Mouse (Mus musculus) heart, embryonic 15.5 days (tissue): Measurements from ENCODE around the gene Slc35c2. TPM values are rescaled to one million over a fixed set of nuclear protein-coding genes. Genes with fewer than 3 reads are reported as not detected.

Source experiments
- ATAC-seq: fragments of 200-750 bp; cut with Nextera tagmentation; replicated peaks from 2 replicates; pipeline ENCODE4 v1.8.0; 2017; ENCODE audit warnings: low read depth, moderate TSS enrichment; ENCODE audit not compliant: insufficient number of reproducible peaks, insufficient read depth, low FRiP score
- H3K27ac ChIP-seq: fragments of 300-500 bp; sonication (generic); 2 replicates; pipeline ENCODE4 v1.5.1; 2015; ENCODE audit warnings: mild to moderate bottlenecking, inconsistent platforms
- H3K27me3 ChIP-seq: fragments of 300-500 bp; sonication (generic); 2 replicates; pipeline ENCODE4 v1.6.1; 2015; ENCODE audit warnings: inconsistent platforms
- H3K36me3 ChIP-seq: fragments of 300-500 bp; sonication (generic); 2 replicates; pipeline ENCODE4 v1.6.1; 2015; ENCODE audit warnings: mild to moderate bottlenecking, inconsistent platforms
- H3K4me1 ChIP-seq: fragments of 300-500 bp; sonication (generic); replicated peaks from 2 replicates; pipeline ENCODE4 v1.6.1; 2015; ENCODE audit warnings: inconsistent platforms
- H3K4me2 ChIP-seq: fragments of 300-500 bp; sonication (generic); 2 replicates; pipeline ENCODE4 v1.6.1; 2015; ENCODE audit warnings: inconsistent platforms, mild to moderate bottlenecking, moderate library complexity
- H3K4me3 ChIP-seq: fragments of 300-500 bp; sonication (generic); 2 replicates; pipeline ENCODE4 v1.5.1; 2015; ENCODE audit warnings: mild to moderate bottlenecking, inconsistent platforms
- H3K9ac ChIP-seq: fragments of 300-500 bp; sonication (generic); 2 replicates; pipeline ENCODE4 v1.6.1; 2015; ENCODE audit warnings: mild to moderate bottlenecking, inconsistent platforms
- H3K9me3 ChIP-seq: fragments of 300-500 bp; sonication (generic); replicated peaks from 2 replicates; pipeline ENCODE4 v1.6.1; 2016; ENCODE audit warnings: inconsistent platforms
- WGBS: fragments of 180-500 bp; shearing (Covaris S2); methylation state at CpG from one replicate; pipeline ENCODE4 v1.1.7; 2015; ENCODE audit warnings: mixed read lengths; 5-methylcytosine and 5-hydroxymethylcytosine counted together
- polyA plus RNA-seq: library from polyadenylated mRNA; unstranded; fragments of >200 nt; fragmentation: Nextera tagmentation; extraction: Ambion mirVana; gene quantifications from 2 replicates; pipeline ENCODE4 v1.2.1, GENCODE M21; 2015

Gene Slc35c2
- polyA plus RNA-seq, 1 experiment from 2014 or later: 32.1 TPM

GRCm38 (mm10) chr2:165234291-165234612, 53.4 kb downstream of the Slc35c2 start:
- Histone ChIP-seq H3K4me3 (peak overlapping the region; percentile 59), H3K9me3 (no peaks in the 10 kb centered on the region), H3K27me3 (peaks cover 98% of the 10 kb centered on the region), H3K36me3 (no peaks in the 10 kb centered on the region), H3K4me1 (peaks cover 20% of the 10 kb centered on the region), H3K4me2 (peak overlapping the region; percentile 98), H3K27ac (no peak overlapping the region), H3K9ac (peak overlapping the region; percentile 54)
- WGBS: 1% methylated on average over 40 of the region's 41 CpGs
- peak; percentile 29; the same call in 1 of the 2 replicates for ATAC-seq

- no peak overlapping the region for H3K27ac ChIP-seq
- H3K4me1 ChIP-seq: peaks cover 20% of the 10 kb centered on the region
- peak overlapping the region; percentile 54 for H3K9ac ChIP-seq
- no peaks in the 10 kb centered on the region for H3K9me3 ChIP-seq
- 0 out of 2 replicates have a peak, but pooled peaks have one; percentile 3 for ATAC-seq
- H3K36me3 ChIP-seq: no peaks in the 10 kb centered on the region
- H3K4me2 ChIP-seq: peak overlapping the region; percentile 98
- WGBS: 1% methylated on average over 80 of the region's 82 CpGs
- H3K4me3 ChIP-seq: peak overlapping the region; percentile 59
- peaks cover 98% of the 10 kb centered on the region for H3K27me3 ChIP-seq
Measured at GRCm38 (mm10) chr2:165233491-165234290, 54.0 kb downstream of the Slc35c2 start.

- no peaks in the 10 kb centered on the region for H3K36me3 ChIP-seq
- H3K27me3 ChIP-seq: peaks cover 98% of the 10 kb centered on the region
- no peak overlapping the region for H3K4me3 ChIP-seq
- no peak overlapping the region for H3K4me2 ChIP-seq
- H3K9ac ChIP-seq: no peak overlapping the region
- H3K4me1 ChIP-seq: peaks cover 8% of the 10 kb centered on the region
- H3K9me3 ChIP-seq: no peaks in the 10 kb centered on the region
- no peak overlapping the region for H3K27ac ChIP-seq
- 81% methylated on average over 11 of the region's 11 CpGs for WGBS
- ATAC-seq: no peak
Measured at GRCm38 (mm10) chr2:165229050-165229449, 58.6 kb downstream of the Slc35c2 start.

Other genes starting within 250 kb of the Slc35c2 start
- gene Cd40, start 232.2 kb downstream of the Slc35c2 start, polyA plus RNA-seq: 6.0 and 9.8 TPM in 2 replicates
- gene 1700025C18Rik, start 197.1 kb downstream of the Slc35c2 start, polyA plus RNA-seq: not detected in 2 replicates
- 0.15 and 0.36 TPM in 2 replicates for gene Cdh22, start 53.0 kb downstream of the Slc35c2 start, polyA plus RNA-seq
- gene Elmo2, start 38.6 kb upstream of the Slc35c2 start, polyA plus RNA-seq: 33.8 and 49.5 TPM in 2 replicates
- gene Zfp663, start 80.9 kb upstream of the Slc35c2 start, polyA plus RNA-seq: 0.20 and 0.24 TPM in 2 replicates
- gene Zfp334, start 100.4 kb upstream of the Slc35c2 start, polyA plus RNA-seq: 3.4 and 4.2 TPM in 2 replicates
- 0.03 and 0.09 TPM in 2 replicates for gene Ocstamp, start 112.5 kb upstream of the Slc35c2 start, polyA plus RNA-seq
- 0.24 and 0.27 TPM in 2 replicates for gene Slc13a3, start 185.4 kb upstream of the Slc35c2 start, polyA plus RNA-seq
- gene Trp53rka, start 205.5 kb upstream of the Slc35c2 start, polyA plus RNA-seq: 19.4 and 25.3 TPM in 2 replicates
- gene Slc2a10, start 215.9 kb upstream of the Slc35c2 start, polyA plus RNA-seq: 5.0 and 7.5 TPM in 2 replicates